Mouse (Mus musculus) lung, adult 2 months (tissue): ENCODE measurements around the gene Med19.

Experiments
- CTCF ChIP-seq: fragments of 200-500 bp; IDR thresholded peaks from 2 replicates; pipeline ENCODE4 v1.5.1; 2011; ENCODE audit warnings: mild to moderate bottlenecking, low read length, control low read depth; ENCODE audit not compliant: insufficient read depth
- POLR2A ChIP-seq: fragments of 200-500 bp; IDR thresholded peaks from 2 replicates; pipeline ENCODE4 v1.6.1; 2011; ENCODE audit warnings: low read depth, mild to moderate bottlenecking, control low read depth, low read length, borderline replicate concordance; ENCODE audit errors: extremely low read depth

GRCm38 (mm10) chr2:84704329-84704728 is 26.1 kb downstream of the Med19 start:
- TF ChIP-seq CTCF: no peak
- TF ChIP-seq POLR2A: no peak
